Mouse (Mus musculus) T-helper 2 cell (primary cell): ENCODE data around the gene AC124108.1.
"Not testable (repeated sequence)": the region's sequence is repeated elsewhere in the genome, so short reads cannot be mapped to it uniquely, and the experiment has no call there.

Experiments used
- in situ Hi-C: fragments of 300-600 bp; cut with MboI, MseI; formaldehyde crosslinking; loops from one replicate; pipeline ENCODE4 v1.15.1; 2025; ENCODE audit warnings: high pct_unique_total_duplicates

Gene AC124108.1

GRCm38 (mm10) chr1:132191093-132191785 lies at the start of gene AC124108.1, which contains the start of gene Lemd1:
Gene AC124108.1 (plus strand): TSS chr1:132191457.
Gene Lemd1 (plus strand): TSS chr1:132191431.
- in situ Hi-C loops: no loop called here

GRCm38 (mm10) chr1:132141753-132142152 lies 49.5 kb upstream of the AC124108.1 start:
- in situ Hi-C loops: no loop called here

DNA sequence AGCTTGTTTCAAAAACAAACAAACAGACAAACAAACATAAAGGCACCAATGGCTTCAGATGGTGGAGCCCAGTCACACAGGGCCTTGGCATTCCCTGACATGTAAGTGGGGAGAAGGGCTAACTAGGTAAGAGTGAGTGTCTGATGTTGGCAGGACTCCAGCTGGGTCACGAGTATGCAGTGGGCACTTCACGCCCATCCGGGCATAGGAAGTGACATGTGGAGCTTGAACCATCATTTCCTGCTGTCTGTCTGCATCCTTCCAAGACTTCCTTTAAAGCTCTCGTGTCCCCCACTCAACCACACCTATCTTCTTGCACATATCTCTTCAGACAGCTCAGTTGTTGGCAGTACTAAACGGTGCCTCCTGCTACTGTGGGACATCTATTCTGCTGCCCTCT lies 48.2 kb upstream of the AC124108.1 start:
- in situ Hi-C loops: no loop called here

GRCm38 (mm10) chr1:132143730-132144129 lies 47.5 kb upstream of the AC124108.1 start:
- in situ Hi-C loops: no loop called here

DNA sequence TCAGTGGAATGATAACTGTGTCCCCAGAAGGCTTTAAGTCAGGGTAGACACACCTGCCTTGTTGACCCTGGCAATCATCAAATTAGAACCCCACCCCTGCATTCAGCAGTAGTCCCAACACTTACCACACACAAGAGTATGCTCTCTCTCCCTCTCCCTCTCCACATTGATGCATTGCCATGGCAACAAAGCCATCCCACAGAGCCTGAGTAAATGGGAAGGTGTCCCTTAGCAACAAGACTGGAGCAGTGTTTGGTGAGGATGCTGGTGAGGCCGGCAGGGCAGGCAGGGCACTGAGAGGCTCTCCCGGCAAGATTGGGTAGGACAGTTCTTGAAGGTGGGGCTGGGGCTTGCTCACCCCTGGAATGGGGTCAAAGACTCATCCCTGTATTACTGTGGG lies 47.0 kb upstream of the AC124108.1 start:
- in situ Hi-C loops: no loop called here

DNA sequence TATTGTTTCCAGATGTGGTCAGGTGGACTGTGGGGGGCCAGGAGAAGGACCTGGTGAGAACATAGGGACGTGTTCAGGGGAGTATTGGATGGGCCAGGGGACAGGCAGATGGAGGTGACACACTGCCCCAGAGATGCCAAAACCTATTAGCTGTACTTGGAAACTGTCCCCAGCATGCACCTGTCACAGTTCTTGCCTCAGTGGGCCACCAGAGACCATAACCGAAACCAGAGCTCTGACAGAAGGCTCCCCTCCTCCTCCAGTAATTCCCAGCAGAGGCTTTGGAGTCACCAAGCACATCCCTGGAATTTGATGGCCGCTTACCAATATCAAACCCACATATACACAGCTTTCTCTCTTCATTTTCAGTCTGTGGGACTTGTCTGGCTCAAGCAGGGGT lies 46.4 kb upstream of the AC124108.1 start:
- in situ Hi-C loops: no loop called here

DNA sequence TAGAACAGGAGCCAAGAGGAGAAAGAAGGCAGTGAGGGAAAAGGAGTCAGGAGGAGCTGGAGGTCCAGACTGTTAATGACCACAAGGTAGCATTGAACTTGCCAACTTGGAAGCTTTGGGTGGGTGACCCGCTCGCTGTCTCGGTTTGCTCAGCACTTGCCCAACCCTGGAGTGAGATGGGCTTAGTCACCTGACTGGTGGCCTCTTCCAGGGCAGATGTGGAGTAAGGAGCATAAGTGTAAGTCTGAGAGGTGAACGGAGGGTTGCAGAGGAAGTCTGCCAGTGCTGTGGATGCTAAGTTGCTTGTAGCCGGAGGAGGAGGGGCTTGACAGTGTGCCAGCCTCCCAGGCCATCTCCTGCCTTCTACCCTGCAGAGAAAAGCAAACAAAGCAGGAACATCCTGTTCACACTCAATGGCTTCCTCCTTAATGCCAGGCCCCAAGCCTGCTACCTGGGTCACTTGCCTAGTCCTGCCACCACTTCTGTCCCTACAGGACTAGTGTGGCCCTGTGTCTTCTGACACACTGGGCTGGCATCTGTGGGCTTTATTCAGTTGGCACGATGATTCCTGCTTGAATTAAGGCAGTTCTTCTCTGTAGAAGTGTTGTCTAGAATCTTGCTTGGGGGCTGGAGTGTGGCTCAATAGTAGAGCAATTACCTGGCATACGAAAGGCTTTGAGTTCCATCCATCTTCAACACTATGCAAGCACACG lies 45.1 kb upstream of the AC124108.1 start:
- in situ Hi-C loops: no loop called here

DNA sequence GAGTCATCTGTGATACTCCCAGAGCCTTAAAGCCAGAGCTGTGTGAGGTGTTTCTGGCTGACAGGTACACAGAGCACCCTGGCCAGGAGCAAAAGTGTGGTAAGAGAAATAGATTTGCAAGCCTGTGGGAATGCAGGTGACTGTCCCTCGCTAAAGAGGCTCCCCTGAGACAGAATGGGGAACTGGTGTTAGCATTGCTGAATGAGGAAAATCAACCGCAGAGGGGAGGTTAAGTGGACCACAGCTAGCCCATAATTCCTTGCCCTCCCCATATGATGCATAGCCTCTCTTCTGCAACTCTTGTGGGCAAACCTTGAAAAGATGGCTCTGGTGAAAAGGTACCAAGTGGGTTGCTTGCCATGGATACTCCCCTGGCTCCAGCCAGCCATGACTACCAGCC lies 41.8 kb upstream of the AC124108.1 start:
- in situ Hi-C loops: no loop called here

DNA sequence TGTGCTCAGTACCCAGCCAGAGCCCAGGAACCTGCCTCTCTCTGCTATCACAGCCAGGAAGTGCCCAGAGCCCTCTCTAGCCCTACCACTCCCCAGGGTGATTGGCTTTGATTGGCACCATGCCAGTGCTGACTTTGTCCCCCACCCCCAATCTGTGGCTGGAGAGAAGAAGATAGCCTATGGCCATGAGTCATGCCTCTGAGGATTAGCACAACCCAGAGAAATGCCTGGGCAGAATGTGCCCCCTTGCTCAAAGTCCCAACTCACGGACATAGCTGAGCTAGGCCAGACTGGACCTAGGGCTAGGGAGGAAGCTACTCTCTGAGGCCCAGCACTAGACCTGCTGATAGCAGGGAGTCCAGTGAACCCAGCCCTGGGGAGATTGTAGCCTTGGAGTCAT lies 41.1 kb upstream of the AC124108.1 start:
- in situ Hi-C loops: no loop called here

DNA sequence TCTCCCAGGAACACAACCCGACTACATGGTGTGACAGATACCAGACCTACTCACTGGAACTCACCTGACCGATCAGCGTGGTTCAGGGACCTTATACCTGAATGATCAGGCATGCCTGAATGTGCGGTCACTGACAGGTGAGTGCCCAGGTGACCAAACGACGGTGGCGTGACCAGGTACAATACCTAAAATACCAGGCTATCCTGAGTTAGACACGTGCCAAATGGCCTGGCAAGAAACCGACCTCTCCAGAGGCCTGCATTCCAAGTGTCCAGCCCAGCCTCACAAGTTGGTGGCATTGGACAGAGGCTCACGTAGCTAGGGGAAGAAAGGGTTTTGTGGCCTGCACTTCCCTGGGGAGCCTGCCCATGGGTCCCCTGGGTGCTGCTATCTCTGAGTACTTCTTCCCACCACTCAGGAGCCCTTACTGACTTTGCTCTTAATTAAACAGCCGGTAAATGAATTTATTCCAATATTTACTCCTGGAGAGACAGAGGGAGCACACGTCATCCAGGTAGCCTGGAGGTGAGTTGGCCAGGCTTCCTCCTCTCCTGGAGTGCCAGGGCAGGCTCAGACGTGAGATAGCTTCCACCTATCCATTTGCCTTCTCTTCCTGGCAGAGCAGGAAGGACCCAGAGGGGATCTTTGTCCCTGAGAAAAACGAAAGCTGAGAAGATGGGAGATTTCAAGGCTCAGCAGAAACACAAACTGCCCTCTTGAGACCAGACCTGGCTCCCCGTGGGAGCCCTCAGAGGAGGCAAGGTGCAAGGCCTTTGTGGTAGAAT lies 40.2 kb upstream of the AC124108.1 start:
- in situ Hi-C loops: no loop called here

- in situ Hi-C loops: no loop called here
These were observed 39.3 kb upstream of the AC124108.1 start for GRCm38 (mm10) chr1:132151908-132152307.

GRCm38 (mm10) chr1:132153086-132153690 lies 38.1 kb upstream of the AC124108.1 start:
- in situ Hi-C loops: no loop called here

- in situ Hi-C loops: no loop called here
These were observed 37.6 kb upstream of the AC124108.1 start for GRCm38 (mm10) chr1:132153691-132154090.

DNA sequence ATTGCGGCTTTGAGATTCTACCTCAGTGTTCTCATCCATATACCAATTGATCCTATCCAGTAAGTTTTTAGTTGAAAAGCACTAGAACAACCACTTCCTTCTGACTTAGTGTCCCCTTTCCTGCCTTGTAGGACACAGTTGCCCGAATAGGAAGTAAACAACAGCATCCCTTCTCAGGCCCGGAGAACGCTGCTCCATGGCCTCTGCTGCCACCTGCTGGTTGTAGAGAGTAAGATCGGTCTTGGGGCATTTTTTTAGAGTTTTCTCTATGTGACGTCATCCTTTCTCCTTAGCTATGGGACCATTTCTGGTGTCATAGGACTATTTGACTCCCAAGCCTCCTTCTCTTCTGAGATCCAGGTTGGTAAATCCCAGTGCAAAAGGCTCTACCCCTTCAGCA lies 35.5 kb upstream of the AC124108.1 start:
- in situ Hi-C loops: loop anchor here (5.0 kb wide), 2 partner anchors 33 to 158 kb away; no protein-coding TSS in a partner anchor

- in situ Hi-C loops: loop anchor here (5.0 kb wide), 2 partner anchors 35 to 160 kb away; no protein-coding TSS in a partner anchor
These were observed 34.1 kb upstream of the AC124108.1 start for GRCm38 (mm10) chr1:132157016-132157781.

DNA sequence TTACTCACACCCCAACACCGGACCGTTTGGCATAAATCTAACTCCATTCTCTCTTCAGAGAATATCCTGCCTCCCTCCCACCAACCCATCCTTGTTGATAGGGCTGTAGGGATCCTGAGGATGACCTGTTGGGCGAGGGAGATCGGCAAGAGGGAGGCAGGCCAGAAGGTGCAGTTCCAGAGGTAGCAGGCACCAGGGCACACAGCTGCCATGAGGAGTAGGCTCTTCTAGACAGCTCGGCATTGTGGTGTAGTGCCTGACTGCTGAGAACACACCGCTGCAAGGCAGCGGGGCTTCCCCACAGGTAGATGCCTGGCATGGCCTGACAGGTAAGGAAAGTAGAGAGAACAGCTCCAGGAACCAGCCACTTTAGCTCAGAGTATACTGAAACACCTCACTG lies 33.4 kb upstream of the AC124108.1 start:
- in situ Hi-C loops: loop anchor here (5.0 kb wide), 2 partner anchors 36 to 161 kb away; no protein-coding TSS in a partner anchor

DNA sequence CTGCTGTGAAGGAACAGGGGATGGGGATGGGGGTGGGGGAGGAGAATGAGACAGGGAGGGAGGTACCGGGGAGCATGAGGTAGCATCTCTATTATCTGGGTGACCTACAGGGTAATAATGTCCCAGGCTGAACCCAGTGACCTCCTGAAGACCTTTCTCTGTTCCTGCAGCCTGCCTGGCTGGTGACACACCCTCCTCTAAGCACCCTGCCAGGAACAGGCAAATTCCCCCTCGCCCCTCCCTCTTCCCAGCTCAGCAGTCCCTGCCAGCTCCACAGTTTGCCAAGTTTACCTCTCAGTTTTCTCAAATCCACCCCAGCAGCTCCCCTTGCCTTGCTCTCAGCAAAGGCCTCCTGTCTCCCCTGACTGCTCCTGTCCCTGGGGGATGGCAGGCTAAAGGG lies 32.5 kb upstream of the AC124108.1 start:
- in situ Hi-C loops: loop anchor here (5.0 kb wide), 2 partner anchors 36 to 161 kb away; no protein-coding TSS in a partner anchor

GRCm38 (mm10) chr1:132159681-132160080 lies 31.6 kb upstream of the AC124108.1 start:
- in situ Hi-C loops: loop anchor here (5.0 kb wide), 2 partner anchors 37 to 162 kb away; no protein-coding TSS in a partner anchor

DNA sequence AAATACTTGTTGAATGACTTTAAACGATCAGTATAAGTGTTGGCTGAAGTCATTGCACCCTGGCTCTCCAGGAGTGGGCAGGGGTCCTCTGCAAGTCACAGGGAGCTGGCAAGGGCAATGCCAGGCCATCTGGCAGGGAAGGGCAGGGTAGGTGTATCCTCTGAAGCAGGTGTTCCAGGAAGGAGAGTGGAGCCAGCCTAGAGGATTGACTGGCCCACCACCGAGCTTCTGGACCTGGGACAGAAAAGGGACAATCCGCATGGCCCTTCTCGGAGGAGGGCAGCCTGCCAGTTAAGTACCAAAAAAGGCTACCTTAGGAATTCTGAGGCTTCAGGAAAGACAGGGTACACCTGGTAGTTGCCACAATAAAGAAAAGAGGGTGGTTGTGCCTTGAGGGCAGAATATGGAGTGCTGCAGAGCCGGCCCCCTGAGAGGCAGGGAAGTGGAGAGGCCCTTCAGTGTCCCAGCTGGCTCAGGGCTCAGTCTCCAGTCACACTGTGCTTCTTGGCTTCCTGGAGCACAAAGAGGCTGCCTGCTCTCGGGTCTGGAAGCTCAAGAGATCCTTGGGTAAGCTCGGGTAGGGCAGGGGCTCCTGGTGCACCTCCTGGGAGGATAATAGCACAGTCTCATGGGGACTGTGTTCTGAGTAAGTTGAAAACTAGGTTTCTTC lies 29.9 kb upstream of the AC124108.1 start:
- in situ Hi-C loops: no loop called here

GRCm38 (mm10) chr1:132162618-132163017 lies 28.6 kb upstream of the AC124108.1 start:
- in situ Hi-C loops: not testable (repeated sequence)
